In the genomic region with DNA sequence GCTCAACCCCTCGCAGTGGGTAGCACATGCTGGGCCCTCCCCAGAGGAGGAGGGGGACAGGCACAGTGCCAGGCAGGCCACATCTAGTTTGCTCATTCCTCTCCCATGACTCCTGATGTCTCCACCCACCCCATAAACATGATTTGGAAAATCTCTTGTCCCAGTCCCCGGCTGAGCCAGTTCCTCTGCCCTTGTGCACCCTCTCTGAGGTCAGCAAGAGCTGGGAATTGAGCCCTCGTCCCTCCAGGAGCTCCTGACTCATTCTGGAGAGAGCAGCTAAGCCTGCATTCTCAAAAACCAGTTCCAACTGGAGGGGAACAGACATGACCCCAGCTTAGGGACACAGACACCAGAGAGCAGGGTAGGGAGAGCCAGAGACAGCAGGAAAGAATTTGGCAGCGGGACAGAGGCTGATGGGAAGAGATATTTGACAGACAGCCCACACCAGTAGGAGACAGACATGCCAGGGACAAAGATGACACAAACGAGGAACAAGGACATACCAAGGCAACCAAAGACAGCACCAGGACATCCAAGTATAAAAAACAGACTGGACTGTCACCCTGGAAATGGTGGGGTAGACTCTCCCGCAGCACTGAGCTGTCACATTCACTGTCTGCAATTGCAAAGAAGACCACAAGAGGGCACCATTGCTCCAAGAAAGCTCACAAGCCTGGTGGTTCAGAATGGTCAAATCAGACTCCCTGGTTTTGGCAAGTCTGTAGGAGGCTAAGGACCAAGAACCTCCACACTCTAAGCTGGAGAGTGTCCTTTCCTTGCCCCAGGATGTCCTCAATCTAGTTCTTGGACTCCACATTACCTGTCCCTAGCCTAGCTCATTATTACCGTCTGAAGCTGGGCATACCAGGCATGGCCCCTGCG, we compare ENCODE assay signal across 7 mouse cellular contexts. TPM values are rescaled to one million over a fixed set of nuclear protein-coding genes. Genes with fewer than 3 reads are reported as not detected.
DNase-seq lines count a peak whose midpoint lies in the region; ATAC-seq and TF ChIP-seq lines count a peak whose summit lies in the region.

No protein-coding gene starts in this region.

- WGBS in hindbrain, postnatal 0 days: 35% methylated on average over 8 of the region's 8 CpGs
- 51% methylated on average over 8 of the region's 8 CpGs for WGBS in midbrain, embryonic 11.5 days

- H3K9me3 ChIP-seq in hindbrain, postnatal 0 days (ENCODE audit: low read length): no peaks in the 10 kb centered on the region
- no peaks in the 10 kb centered on the region for H3K9me3 ChIP-seq in midbrain, embryonic 11.5 days (ENCODE audit: control insufficient read depth, low read length)

- no peak overlapping the region for H3K27ac ChIP-seq in hindbrain, postnatal 0 days
- H3K27ac ChIP-seq in midbrain, embryonic 11.5 days (ENCODE audit: low read depth, low read length): no peak overlapping the region

- TF ChIP-seq CTCF in hindbrain, postnatal 0 days (IDR thresholded peaks at IDR 0.05; ENCODE audit: low read depth): peak; percentile 99

- ATAC-seq in activated CD4-positive, CD25-positive, alpha-beta regulatory T cell, adult 4 months: peak; percentile 24
- peak; percentile 83 for ATAC-seq in hindbrain, postnatal 0 days
- peak; percentile 42 for ATAC-seq in midbrain, embryonic 11.5 days (ENCODE audit: low FRiP score)

- 0 out of 2 replicates have a peak, but pooled peaks cover 3% of the 10 kb centered on the region for H3K4me1 ChIP-seq in hindbrain, postnatal 0 days (ENCODE audit: insufficient read depth, low read length)
- no peaks in the 10 kb centered on the region for H3K4me1 ChIP-seq in midbrain, embryonic 11.5 days (ENCODE audit: control insufficient read depth, insufficient read depth, low read length)

- H3K4me3 ChIP-seq in hindbrain, postnatal 0 days (ENCODE audit: low read length): no peak overlapping the region
- no peak overlapping the region for H3K4me3 ChIP-seq in midbrain, embryonic 11.5 days (ENCODE audit: low read depth, low read length)

- H3K9ac ChIP-seq in hindbrain, postnatal 0 days (replicated peaks; ENCODE audit: low read length): no peak overlapping the region
- H3K9ac ChIP-seq in midbrain, embryonic 11.5 days (ENCODE audit: low read length): no peak overlapping the region

- peak; percentile 93 to 96 for DNase-seq in cerebellum, postnatal 10 days
- peak; percentile 86 to 89 for DNase-seq in frontal cortex, postnatal 25 days (ENCODE audit: low spot score in 2 of 2)
- peak; percentile 93 for DNase-seq in hindbrain, postnatal 0 days (ENCODE audit: low spot score)
- DNase-seq in left cerebral cortex, adult 11 months (ENCODE audit: low spot score): peak; percentile 67
- peak; percentile 99 for DNase-seq in midbrain, embryonic 11.5 days (ENCODE audit: low spot score, missing footprints)
- DNase-seq in spleen, adult 12 weeks (ENCODE audit: low spot score): peak; percentile 45

- H3K36me3 ChIP-seq in hindbrain, postnatal 0 days (ENCODE audit: insufficient read depth, low read length): no peaks in the 10 kb centered on the region
- no peaks in the 10 kb centered on the region for H3K36me3 ChIP-seq in midbrain, embryonic 11.5 days (ENCODE audit: control insufficient read depth, insufficient read depth, low read length)

- H3K27me3 ChIP-seq in hindbrain, postnatal 0 days (ENCODE audit: insufficient read depth, low read length): no peaks in the 10 kb centered on the region
- H3K27me3 ChIP-seq in midbrain, embryonic 11.5 days (ENCODE audit: control insufficient read depth, insufficient read depth, low read length): no peaks in the 10 kb centered on the region

- H3K4me2 ChIP-seq in hindbrain, postnatal 0 days (ENCODE audit: low read depth, low read length): no peak overlapping the region
- H3K4me2 ChIP-seq in midbrain, embryonic 11.5 days: no peak overlapping the region

RNA-seq across cellular contexts. Expression of a gene that starts 58.8 kb away (rescaled TPM):
- polyA plus RNA-seq in activated CD4-positive, CD25-positive, alpha-beta regulatory T cell, adult 4 months (2017; shearing (Covaris generic)): 100 to 1,000 TPM; 218 to 257 TPM
- 131 and 138 TPM in 2 replicates for total RNA-seq in hindbrain, postnatal 0 days (2014; rRNA removed)
- polyA plus RNA-seq in hindbrain, postnatal 0 days (2015; fragmentation: Nextera tagmentation; extraction: Ambion mirVana): 49.6 and 51.1 TPM in 2 replicates
- not detected in 2 replicates for polyA plus RNA-seq in midbrain, embryonic 11.5 days (2014; fragmentation: Nextera tagmentation; extraction: Ambion mirVana)

Comparison
In these comparisons a context has a peak if more than half of its experiments do, and no peak if none do; other contexts are left out.
1. ATAC-seq: peak in every context shown above with its lines; median percentile 83 in hindbrain, postnatal 0 days; 42 in midbrain, embryonic 11.5 days; 24 in activated CD4-positive, CD25-positive, alpha-beta regulatory T cell, adult 4 months.
2. DNase-seq: peak in every context shown above with its lines; median percentile 99 in midbrain, embryonic 11.5 days; 94 in cerebellum, postnatal 10 days; 93 in hindbrain, postnatal 0 days; 88 in frontal cortex, postnatal 25 days; 67 in left cerebral cortex, adult 11 months; 45 in spleen, adult 12 weeks.
3. RNA of a gene that starts 58.8 kb away (polyA plus RNA-seq): 218 to 257 TPM in activated CD4-positive, CD25-positive, alpha-beta regulatory T cell, adult 4 months and 49.6 to 51.1 TPM in hindbrain, postnatal 0 days; not detected in midbrain, embryonic 11.5 days; every median in the first group is over 10 times any median in the second.